Mouse (Mus musculus): ENCODE results near the gene AI597479. TPM values are rescaled to one million over a fixed set of nuclear protein-coding genes. Genes with fewer than 3 reads are reported as not detected.

The AI597479 gene
- total and polyA plus RNA-seq, 3 experiments, result 15.3 to 20.1 TPM; not detected in 1

DNA sequence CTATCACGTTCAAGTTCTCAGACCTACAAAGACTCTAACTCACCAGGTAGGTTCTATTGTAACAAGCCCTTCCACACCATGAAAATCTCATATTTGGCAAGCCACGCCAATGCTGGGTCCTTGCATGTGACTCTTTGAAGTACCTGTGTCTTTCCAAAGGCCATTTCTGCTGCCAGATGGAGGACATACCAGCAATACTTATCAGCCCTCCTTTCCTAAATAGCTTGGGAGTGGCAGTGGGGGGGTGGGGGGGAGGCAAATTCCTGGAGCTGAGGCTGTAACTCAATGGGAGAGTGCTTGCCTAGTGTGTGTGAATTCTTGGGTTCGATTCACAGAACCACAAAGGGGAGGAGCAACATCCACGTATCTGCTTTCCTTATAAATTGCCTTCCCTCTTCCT is 26.2 kb downstream of the AI597479 start:
- no peak for DNase-seq (ENCODE audit: low read depth, low spot score)
- no peak overlapping the region for H3K9ac ChIP-seq (ENCODE audit: control insufficient read depth, low read depth, low read length, poor library complexity, severe bottlenecking)
- H3K9me3 ChIP-seq (replicated peaks; ENCODE audit: insufficient read depth, low read length), result no peaks in the 10 kb centered on the region
- H3K27me3 ChIP-seq (ENCODE audit: control insufficient read depth in 1 of 2, insufficient read depth in 2 of 2, low read length in 2 of 2), result no peaks in the 10 kb centered on the region; a peak in 1 of 4 replicates
- no peaks in the 10 kb centered on the region for H3K4me1 ChIP-seq (ENCODE audit: control insufficient read depth in 1 of 2, insufficient read depth in 2 of 2, low read length in 2 of 2)
- H3K4me3 ChIP-seq (ENCODE audit: control insufficient read depth in 1 of 2, insufficient read depth in 1 of 2, low read depth in 2 of 2, low read length in 2 of 2), result no peak overlapping the region
- H3K79me2 ChIP-seq (ENCODE audit: control insufficient read depth, insufficient read depth, low read length, poor library complexity), result no peaks in the 10 kb centered on the region
- no peaks in the 10 kb centered on the region for H3K36me3 ChIP-seq (ENCODE audit: control insufficient read depth in 1 of 2, insufficient read depth in 2 of 2, low read length in 2 of 2)
- TF ChIP-seq MEF2A (IDR thresholded peaks at IDR 0.05; ENCODE audit: extremely low read depth, insufficient replicate concordance, low read depth, low read length, poor library complexity, severe bottlenecking), result no peak
- TF ChIP-seq USF2 (IDR thresholded peaks at IDR 0.05; ENCODE audit: borderline replicate concordance in 1 of 2, insufficient read depth in 1 of 2, low read depth in 1 of 2, low read length in 2 of 2), result no peak
- TF ChIP-seq MAFK (IDR thresholded peaks at IDR 0.05; ENCODE audit: borderline replicate concordance, low read depth, low read length), result no peak
- no peak for TF ChIP-seq POLR2AphosphoS2 (IDR thresholded peaks at IDR 0.05; ENCODE audit: low read length)
- no peak for TF ChIP-seq SMC3 (IDR thresholded peaks at IDR 0.05; ENCODE audit: low read depth, low read length)
- TF ChIP-seq MXI1 (IDR thresholded peaks at IDR 0.05; ENCODE audit: low read depth, low read length), result no peak
- TF ChIP-seq CHD2 (IDR thresholded peaks at IDR 0.05; ENCODE audit: low read length), result no peak
- TF ChIP-seq ZMIZ1 (IDR thresholded peaks at IDR 0.05; ENCODE audit: low read depth, low read length), result no peak
- no peak for TF ChIP-seq RAD21 (IDR thresholded peaks at IDR 0.05; ENCODE audit: low read depth, low read length)
- no peak for TF ChIP-seq ELF1 (IDR thresholded peaks at IDR 0.05; ENCODE audit: low read depth, low read length)
- no peak for TF ChIP-seq GATA1 (IDR thresholded peaks at IDR 0.05; ENCODE audit: low read depth, low read length)
- TF ChIP-seq MYB (IDR thresholded peaks at IDR 0.05; ENCODE audit: low read depth, low read length), result no peak
- TF ChIP-seq ZKSCAN1 (IDR thresholded peaks at IDR 0.05; ENCODE audit: low read depth, low read length), result no peak
- H3K27ac ChIP-seq (ENCODE audit: control insufficient read depth, low read depth, low read length), result no peak overlapping the region

GRCm38 (mm10) chr1:43127196-43127595 is 28.7 kb downstream of the AI597479 start:
- H3K9me3 ChIP-seq (replicated peaks; ENCODE audit: insufficient read depth, low read length), result no peaks in the 10 kb centered on the region

More at GRCm38 (mm10) chr1:43127196-43127595, 28.7 kb downstream of the AI597479 start:
- H3K27ac ChIP-seq (ENCODE audit: control insufficient read depth, low read depth, low read length), result no peak overlapping the region
- TF ChIP-seq SIN3A (IDR thresholded peaks at IDR 0.05; ENCODE audit: low read length) (no peak), CTCF (IDR thresholded peaks at IDR 0.05 in 2 of 3, conservative IDR thresholded peaks at IDR 0.05 in 1 of 3; ENCODE audit: control insufficient read depth in 1 of 3, insufficient read depth in 1 of 3, low read depth in 2 of 3, low read length in 3 of 3, poor library complexity in 1 of 3, severe bottlenecking in 1 of 3) (no peak), MAFK (IDR thresholded peaks at IDR 0.05; ENCODE audit: borderline replicate concordance, low read depth, low read length) (no peak), HCFC1 (IDR thresholded peaks at IDR 0.05; ENCODE audit: low read depth, low read length) (no peak), ZNF384 (IDR thresholded peaks at IDR 0.05; ENCODE audit: low read depth, low read length) (no peak), TCF12 (IDR thresholded peaks at IDR 0.05; ENCODE audit: low read depth, low read length) (no peak), RAD21 (IDR thresholded peaks at IDR 0.05; ENCODE audit: low read depth, low read length) (no peak), MYC (IDR thresholded peaks at IDR 0.05; ENCODE audit: low read depth, low read length) (no peak), USF1 (IDR thresholded peaks at IDR 0.05; ENCODE audit: low read depth, low read length) (no peak), ZC3H11A (IDR thresholded peaks at IDR 0.05; ENCODE audit: low read depth, low read length) (no peak), POLR2A (IDR thresholded peaks at IDR 0.05; ENCODE audit: control insufficient read depth in 1 of 2, insufficient read depth in 1 of 2, low read depth in 1 of 2, low read length in 2 of 2, poor library complexity in 1 of 2) (no peak), POLR2AphosphoS2 (IDR thresholded peaks at IDR 0.05; ENCODE audit: low read length) (no peak)
- no peaks in the 10 kb centered on the region for H3K4me1 ChIP-seq (ENCODE audit: control insufficient read depth in 1 of 2, insufficient read depth in 2 of 2, low read length in 2 of 2)
- H3K79me2 ChIP-seq (ENCODE audit: control insufficient read depth, insufficient read depth, low read length, poor library complexity), result no peaks in the 10 kb centered on the region
- H3K9ac ChIP-seq (ENCODE audit: control insufficient read depth, low read depth, low read length, poor library complexity, severe bottlenecking), result no peak overlapping the region
- peaks cover 0 to 3% of the 10 kb centered on the region in 2 experiments; a peak in 2 of 4 replicates for H3K27me3 ChIP-seq (ENCODE audit: control insufficient read depth in 1 of 2, insufficient read depth in 2 of 2, low read length in 2 of 2)
- DNase-seq (ENCODE audit: low read depth, low spot score), result no peak
- no peaks in the 10 kb centered on the region for H3K36me3 ChIP-seq (ENCODE audit: control insufficient read depth in 1 of 2, insufficient read depth in 2 of 2, low read length in 2 of 2)
- H3K4me3 ChIP-seq (ENCODE audit: control insufficient read depth in 1 of 2, insufficient read depth in 1 of 2, low read depth in 2 of 2, low read length in 2 of 2), result no peak overlapping the region

All from MEL (cell line).